Mouse (Mus musculus) ZHBTc4 (cell line): ENCODE measurements around the gene Coro2b.

Experiments
- DNase-seq: peaks from one replicate; pipeline ENCODE4 v3.0.0-alpha.2; 2011; ENCODE audit warnings: low read depth, low spot score

Gene Coro2b

DNA sequence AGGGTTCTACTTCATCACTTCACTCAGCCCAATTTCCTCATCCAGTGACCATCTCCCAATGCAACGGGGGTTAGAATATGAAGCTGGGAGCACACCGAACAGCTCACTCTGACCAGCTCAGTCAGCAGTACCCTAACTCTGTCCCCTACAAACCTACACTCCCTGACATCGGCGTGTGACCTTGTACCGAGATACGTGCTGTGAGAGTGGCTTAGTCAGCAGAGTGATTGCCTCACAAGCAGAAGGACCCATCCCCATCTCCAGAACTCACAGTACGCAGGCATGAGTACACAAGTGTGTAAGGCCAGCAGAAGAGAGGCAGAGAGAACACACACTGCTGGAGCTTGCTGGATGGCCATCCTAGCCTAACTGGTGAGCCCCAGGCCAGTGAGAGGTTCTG, 21.7 kb downstream of the Coro2b start:
- DNase-seq = no peak

- DNase-seq = no peak
Measured at GRCm38 (mm10) chr9:62513492-62514133, 23.2 kb downstream of the Coro2b start.

- DNase-seq = peak; percentile 74
Measured at GRCm38 (mm10) chr9:62510530-62510936, 26.3 kb downstream of the Coro2b start.

DNA sequence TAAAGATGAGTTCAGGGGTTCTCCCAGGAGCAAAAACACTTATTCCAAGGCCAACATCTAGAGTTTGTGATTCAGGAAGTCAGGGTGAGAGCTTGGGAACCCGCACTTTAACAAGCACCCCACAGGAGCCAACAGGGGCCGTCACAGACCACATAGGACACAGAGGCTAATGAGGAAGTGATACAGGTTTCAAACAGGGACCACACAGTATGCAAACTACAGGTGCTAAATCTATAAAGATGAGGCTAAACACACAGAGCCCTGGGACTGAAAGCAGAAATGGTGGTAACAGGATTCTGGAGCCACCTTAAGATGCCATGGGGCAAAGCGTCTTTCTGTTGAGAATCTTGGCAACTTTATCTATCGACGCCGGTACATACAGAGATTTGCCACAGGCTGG, 27.2 kb downstream of the Coro2b start:
- DNase-seq = no peak

- DNase-seq = no peak
Measured at GRCm38 (mm10) chr9:62508740-62509524, 27.9 kb downstream of the Coro2b start.

DNA sequence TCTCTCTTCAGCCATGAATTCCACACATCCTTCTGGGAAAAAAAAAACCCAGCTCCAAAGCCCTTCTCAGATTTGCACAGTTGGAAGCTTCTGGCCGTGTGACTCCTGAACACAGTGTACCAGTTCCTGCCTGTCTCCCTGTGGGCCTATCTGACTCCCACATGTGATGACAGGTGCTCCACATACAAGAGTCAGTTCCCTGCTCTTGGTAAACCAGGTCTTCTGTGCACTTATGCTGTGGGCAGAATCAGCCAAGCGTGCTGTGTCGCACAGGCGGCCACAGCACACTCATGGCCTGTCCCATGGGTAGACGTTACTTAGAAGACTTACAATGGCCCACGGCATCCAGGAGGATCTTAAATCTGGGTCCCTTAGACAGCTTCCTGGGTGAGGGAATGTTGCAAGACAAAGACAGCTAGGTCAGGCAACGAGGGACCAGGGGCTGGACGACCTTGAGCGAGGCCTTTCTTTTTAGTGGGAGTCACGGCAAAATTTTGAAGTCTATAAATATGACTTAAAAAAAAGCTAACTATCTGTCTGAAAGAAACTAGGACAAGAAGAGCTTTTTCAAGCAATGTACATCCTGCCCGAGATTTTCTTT, 30.3 kb downstream of the Coro2b start:
- no peak for DNase-seq

DNA sequence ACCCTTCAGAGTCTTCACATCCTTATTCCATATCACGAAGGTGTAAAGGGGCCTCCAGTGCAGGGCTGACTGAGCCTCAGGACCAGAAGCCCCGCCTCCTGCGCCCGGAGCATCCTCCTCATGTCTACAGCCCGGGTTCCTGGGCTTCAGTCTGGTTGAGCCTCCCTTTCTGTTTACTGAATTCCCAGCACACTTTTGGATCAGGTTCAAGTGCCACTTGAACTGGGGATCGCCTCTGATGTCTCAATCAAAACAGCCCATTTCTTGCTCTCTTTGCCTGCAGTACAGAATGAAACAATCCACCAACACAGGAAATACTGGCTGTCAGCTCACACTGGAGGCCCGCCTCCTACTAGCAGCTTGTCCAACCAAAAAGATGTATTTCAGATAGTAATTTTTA, 32.7 kb downstream of the Coro2b start:
- DNase-seq = no peak

DNA sequence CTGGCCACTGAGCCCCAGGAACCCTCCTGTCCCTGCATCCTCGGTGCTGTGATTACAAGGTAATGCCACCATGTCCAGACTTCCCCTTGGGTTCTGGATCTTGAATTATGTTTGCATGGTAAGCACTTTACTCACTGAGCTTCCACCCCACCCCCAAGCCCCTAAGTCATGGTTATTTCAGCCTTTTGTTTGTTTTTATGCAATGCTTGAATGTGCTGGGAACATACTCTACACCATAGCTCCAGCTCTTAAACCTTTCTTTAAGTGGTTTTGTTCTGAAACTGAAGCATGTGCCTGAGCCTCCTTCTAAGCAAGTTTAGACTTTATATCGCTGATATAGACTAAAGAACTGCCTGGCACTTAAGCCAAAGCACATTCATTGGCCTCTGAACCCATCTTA, 34.5 kb downstream of the Coro2b start:
- DNase-seq = no peak

DNA sequence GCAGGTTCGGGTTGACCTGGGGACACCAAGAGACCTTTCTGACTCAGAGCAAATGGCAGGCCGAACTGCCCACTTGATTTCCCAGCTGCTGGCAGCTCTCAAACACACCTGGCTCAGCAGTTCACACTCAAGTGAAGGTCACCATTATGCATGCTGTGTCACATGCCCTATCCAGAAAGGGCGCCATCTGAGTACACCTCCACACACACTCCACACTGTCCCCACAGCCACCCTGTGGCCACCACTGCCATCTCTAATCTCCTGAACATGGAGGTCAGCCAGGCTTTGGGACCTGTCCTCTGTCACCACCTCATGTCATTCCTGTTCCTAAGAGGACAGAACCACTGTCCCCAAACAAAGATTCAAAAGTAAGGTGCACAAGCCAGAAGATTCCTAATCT, 35.3 kb downstream of the Coro2b start:
- DNase-seq = no peak

DNA sequence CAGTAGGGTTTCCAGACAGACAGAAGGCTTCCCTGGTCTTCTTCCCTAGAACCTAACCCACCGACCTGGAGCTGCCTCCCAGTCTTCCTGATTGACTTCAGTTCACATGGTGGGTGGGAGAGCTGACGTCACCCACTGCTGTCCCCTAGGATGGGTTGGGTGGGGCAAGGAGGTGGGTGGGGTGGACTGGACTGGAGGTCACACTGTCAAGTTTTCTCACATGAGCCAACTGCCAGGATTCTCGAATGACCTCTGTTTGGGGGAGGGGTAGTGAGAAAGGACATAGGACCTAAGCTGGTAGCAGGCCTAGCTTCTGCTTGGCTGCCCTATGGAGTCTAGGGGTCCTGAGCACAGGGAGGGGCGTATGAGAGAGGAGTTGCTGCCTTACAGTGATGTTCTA, 36.8 kb downstream of the Coro2b start:
- DNase-seq = peak; percentile 51

DNA sequence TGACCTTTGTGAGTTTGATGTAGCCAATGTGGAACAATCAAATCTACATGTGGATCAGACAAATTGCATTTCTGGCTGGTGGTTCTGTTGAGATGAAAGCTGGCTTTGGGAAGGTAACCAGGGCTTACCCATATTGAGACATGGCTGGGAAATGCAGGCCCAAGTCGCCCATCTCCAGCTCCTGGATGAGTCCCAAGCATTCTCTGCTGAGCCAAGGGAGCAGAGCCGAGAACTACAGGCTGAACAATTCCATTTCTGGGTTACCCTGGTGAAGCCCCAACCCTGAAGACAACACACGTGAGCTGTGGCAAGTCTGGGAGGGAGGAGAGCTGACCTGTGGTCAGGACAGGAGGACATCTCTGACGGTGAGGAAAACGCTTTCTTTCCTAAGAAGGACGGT, 37.9 kb downstream of the Coro2b start:
- no peak for DNase-seq

DNA sequence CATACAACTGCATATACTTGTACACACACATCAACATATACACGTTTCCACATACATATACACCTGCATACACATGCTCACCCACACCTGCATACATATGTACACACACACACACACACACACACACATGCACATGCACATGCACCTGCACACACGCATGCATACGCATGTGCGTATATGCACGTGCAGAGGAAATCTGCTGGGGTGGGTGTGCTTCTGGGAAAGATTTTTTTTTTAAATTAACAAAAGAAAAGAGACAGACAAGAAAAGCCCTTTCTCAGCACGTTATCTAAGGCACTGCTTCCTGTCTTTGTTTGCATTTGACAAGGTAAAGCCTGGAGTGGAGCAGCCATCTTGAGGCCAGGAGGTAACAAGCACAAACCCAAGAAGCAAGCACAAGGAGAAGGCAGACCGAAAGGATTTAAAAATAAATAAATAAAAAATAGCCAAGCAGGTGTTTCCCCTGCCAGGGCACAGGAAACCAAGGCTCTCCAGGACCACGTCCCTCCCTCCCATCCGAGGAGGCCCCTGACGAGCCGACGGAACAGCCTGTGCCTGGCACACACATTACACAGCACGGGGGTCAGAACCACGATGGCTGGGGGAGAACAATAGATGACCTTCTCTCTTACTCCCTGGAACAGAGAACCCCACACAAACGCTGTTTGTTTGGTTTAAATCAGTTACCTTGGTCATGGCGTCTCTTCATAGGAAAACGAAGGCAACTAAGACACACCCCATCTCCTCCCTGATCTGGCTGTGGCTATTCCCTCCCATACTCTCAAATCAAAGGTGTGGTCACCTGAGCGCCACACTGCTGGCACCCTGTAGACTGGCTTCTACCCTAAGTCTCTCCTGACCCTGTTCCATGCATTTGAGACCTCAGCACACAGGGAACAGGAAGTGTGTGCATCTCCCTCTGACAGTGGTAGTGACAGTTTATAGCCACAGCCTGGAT, 39.4 kb downstream of the Coro2b start:
- DNase-seq = peak; percentile 60

- DNase-seq = no peak
Measured at GRCm38 (mm10) chr9:62492306-62492990, 44.4 kb downstream of the Coro2b start.

GRCm38 (mm10) chr9:62491611-62492010, 45.2 kb downstream of the Coro2b start:
- no peak for DNase-seq

GRCm38 (mm10) chr9:62491104-62491503, 45.7 kb downstream of the Coro2b start:
- DNase-seq = peak; percentile 95

- DNase-seq = no peak
Measured at GRCm38 (mm10) chr9:62484107-62484506, 52.7 kb downstream of the Coro2b start.

- DNase-seq = no peak
Measured at GRCm38 (mm10) chr9:62482788-62483187, 54.1 kb downstream of the Coro2b start.

GRCm38 (mm10) chr9:62480898-62481642, 55.8 kb downstream of the Coro2b start:
- no peak for DNase-seq

GRCm38 (mm10) chr9:62480149-62480548, 56.7 kb downstream of the Coro2b start:
- no peak for DNase-seq

DNA sequence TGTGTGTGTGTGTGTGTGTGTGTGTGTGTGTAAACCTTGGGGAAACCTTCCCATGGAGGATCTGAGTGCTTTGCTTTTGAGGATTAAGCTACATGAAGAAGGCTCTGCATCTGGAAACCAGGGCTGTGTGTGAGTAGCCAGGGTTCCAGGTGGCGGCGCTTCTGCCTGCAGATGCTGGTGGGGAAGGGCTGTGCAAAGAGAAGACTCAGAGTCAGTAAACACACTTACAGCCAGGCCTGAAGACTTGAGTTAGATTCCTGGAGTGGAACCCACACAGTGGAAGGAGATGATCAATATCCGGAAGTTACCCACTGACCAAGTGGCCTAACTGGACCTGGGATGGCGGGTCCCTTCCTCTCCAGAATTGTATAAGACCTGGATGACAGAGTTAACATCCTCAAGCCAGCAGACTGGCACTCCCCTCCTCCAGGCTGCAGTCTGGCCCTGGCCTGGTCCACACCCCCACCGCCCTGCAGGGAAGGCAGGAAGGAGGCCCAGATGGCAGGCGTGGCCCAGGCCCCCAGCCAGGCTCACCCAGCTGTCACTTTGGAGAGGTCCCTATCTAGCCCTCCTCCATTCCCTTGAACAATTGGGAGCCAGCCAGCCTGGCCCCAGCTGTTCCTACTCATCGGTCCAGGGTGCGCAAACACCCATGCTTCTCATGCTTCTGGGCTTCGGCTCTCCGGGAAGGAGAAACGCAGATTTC, 59.9 kb downstream of the Coro2b start:
- DNase-seq = peak; percentile 77
